Mouse (Mus musculus) heart, embryonic 14.5 days (tissue): ENCODE results near the gene Col19a1. TPM values are rescaled to one million over a fixed set of nuclear protein-coding genes. Genes with fewer than 3 reads are reported as not detected.
A peak's percentile ranks its signal among the peaks of the same experiment; 100 is the strongest.

Source experiments
- ATAC-seq: fragments of 200-750 bp; cut with Nextera tagmentation; 2 replicates; pipeline ENCODE4 v1.8.0; 2017; ENCODE audit warnings: low read depth, moderate TSS enrichment; ENCODE audit not compliant: insufficient number of reproducible peaks, insufficient read depth, low FRiP score
- H3K27ac ChIP-seq, 2 experiments: fragments of 200-500 bp in 1 of 2; fragments of 300-500 bp in 1 of 2; sonication (generic) in 1 of 2; replicated peaks in 1 of 2; 2 replicates each; pipeline ENCODE4 v1.5.1; 2012 to 2014; ENCODE audit warnings: low read depth in 2 of 2, low read length in 2 of 2, control low read depth in 1 of 2, mild to moderate bottlenecking in 1 of 2, mixed read lengths in 1 of 2; ENCODE audit not compliant: control insufficient read depth in 1 of 2, insufficient read depth in 1 of 2
- H3K27me3 ChIP-seq: fragments of 300-500 bp; sonication (generic); 2 replicates; pipeline ENCODE4 v1.6.1; 2014; ENCODE audit warnings: mild to moderate bottlenecking, low read length, control low read depth; ENCODE audit not compliant: control insufficient read depth, insufficient read depth
- H3K36me3 ChIP-seq: fragments of 300-500 bp; sonication (generic); 2 replicates; pipeline ENCODE4 v1.6.1; 2014; ENCODE audit warnings: mild to moderate bottlenecking, control low read depth, low read length, mixed read lengths; ENCODE audit not compliant: control insufficient read depth, insufficient read depth
- H3K4me1 ChIP-seq, 2 experiments: fragments of 200-500 bp in 1 of 2; fragments of 300-500 bp in 1 of 2; sonication (generic) in 1 of 2; 2 replicates each; pipeline ENCODE4 v1.6.1; 2012 to 2014; ENCODE audit warnings: low read length in 2 of 2, control low read depth in 1 of 2, mixed read lengths in 1 of 2; ENCODE audit not compliant: control insufficient read depth in 2 of 2, insufficient read depth in 2 of 2
- H3K4me2 ChIP-seq: fragments of 300-500 bp; sonication (generic); 2 replicates; pipeline ENCODE4 v1.6.1; 2014; ENCODE audit warnings: mild to moderate bottlenecking, low read length
- H3K4me3 ChIP-seq, 2 experiments: fragments of 200-500 bp in 1 of 2; fragments of 300-500 bp in 1 of 2; sonication (generic) in 1 of 2; 2 replicates each; pipeline ENCODE4 v1.5.1; 2012 to 2014; ENCODE audit warnings: low read length in 2 of 2, mild to moderate bottlenecking in 2 of 2, control low read depth in 1 of 2, low read depth in 1 of 2, moderate library complexity in 1 of 2; ENCODE audit not compliant: control insufficient read depth in 1 of 2, insufficient read depth in 1 of 2
- H3K9ac ChIP-seq: fragments of 300-500 bp; sonication (generic); 2 replicates; pipeline ENCODE4 v1.6.1; 2014; ENCODE audit warnings: mild to moderate bottlenecking, low read length
- H3K9me3 ChIP-seq: fragments of 300-500 bp; sonication (generic); 2 replicates; pipeline ENCODE4 v1.6.1; 2016; ENCODE audit warnings: low read length, control low read depth; ENCODE audit not compliant: control insufficient read depth
- WGBS: fragments of 180-500 bp; shearing (Covaris S2); extraction: QIAGEN DNeasy Blood & Tissue Kit; methylation state at CpG from one replicate; pipeline ENCODE4 v1.1.7; 2014; 5-methylcytosine and 5-hydroxymethylcytosine counted together
- polyA plus RNA-seq: library from polyadenylated mRNA; unstranded; fragments of >200 nt; fragmentation: Nextera tagmentation; extraction: Ambion mirVana; gene quantifications from 2 replicates; pipeline ENCODE4 v1.2.1, GENCODE M21; 2014

Col19a1 gene
- polyA plus RNA-seq, 1 experiment from 2014 or later: not detected

DNA sequence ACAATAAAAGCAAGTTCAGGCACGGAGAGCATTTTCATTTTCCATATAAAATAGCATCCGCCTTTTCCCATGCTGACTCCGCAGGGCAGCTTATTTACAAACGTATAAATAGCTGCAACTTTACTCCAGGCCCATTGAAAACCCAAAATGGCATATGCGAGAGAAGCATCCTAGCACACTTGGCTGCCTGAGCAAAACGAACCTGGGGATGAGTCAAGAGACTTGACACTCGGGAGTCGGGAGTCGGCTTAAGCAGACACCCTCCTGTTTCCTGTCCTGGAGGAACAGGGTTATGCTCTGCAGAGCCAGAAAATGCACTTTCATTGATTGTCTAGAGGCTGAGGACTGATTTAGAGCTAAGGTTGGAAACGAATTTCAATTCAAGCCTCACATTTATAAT, 29.3 kb downstream of the Col19a1 start:
- no peaks in the 10 kb centered on the region for H3K9me3 ChIP-seq
- H3K4me2 ChIP-seq: no peak overlapping the region
- H3K9ac ChIP-seq: no peak overlapping the region
- H3K4me1 ChIP-seq: no peaks in the 10 kb centered on the region; a peak in 1 of 4 replicates
- H3K36me3 ChIP-seq: no peaks in the 10 kb centered on the region
- no peaks in the 10 kb centered on the region for H3K27me3 ChIP-seq
- ATAC-seq: no peak
- 54% methylated on average over 10 of the region's 10 CpGs for WGBS
- no peak overlapping the region for H3K4me3 ChIP-seq
- H3K27ac ChIP-seq: no peak overlapping the region

- H3K27ac ChIP-seq: no peak overlapping the region
- H3K36me3 ChIP-seq: no peaks in the 10 kb centered on the region
- H3K4me1 ChIP-seq: no peaks in the 10 kb centered on the region; a peak in 1 of 4 replicates
- ATAC-seq: no peak
- 8% methylated on average over 4 of the region's 4 CpGs for WGBS
- H3K9ac ChIP-seq: no peak overlapping the region
- H3K4me3 ChIP-seq: no peak overlapping the region
- no peaks in the 10 kb centered on the region for H3K27me3 ChIP-seq
- H3K9me3 ChIP-seq: no peaks in the 10 kb centered on the region
- no peak overlapping the region for H3K4me2 ChIP-seq
These were observed 33.8 kb downstream of the Col19a1 start for GRCm38 (mm10) chr1:24553462-24553861.

- WGBS: 61% methylated on average over 18 of the region's 18 CpGs
- no peaks in the 10 kb centered on the region for H3K27me3 ChIP-seq
- H3K4me3 ChIP-seq: no peak overlapping the region
- H3K27ac ChIP-seq: no peak overlapping the region
- no peaks in the 10 kb centered on the region for H3K36me3 ChIP-seq
- no peak for ATAC-seq
- no peak overlapping the region for H3K4me2 ChIP-seq
- H3K9ac ChIP-seq: no peak overlapping the region
- no peaks in the 10 kb centered on the region; a peak in 1 of 4 replicates for H3K4me1 ChIP-seq
- H3K9me3 ChIP-seq: no peaks in the 10 kb centered on the region
These were observed 36.6 kb downstream of the Col19a1 start for GRCm38 (mm10) chr1:24550560-24551280.

GRCm38 (mm10) chr1:24550031-24550430, 37.2 kb downstream of the Col19a1 start:
- no peaks in the 10 kb centered on the region for H3K27me3 ChIP-seq
- H3K36me3 ChIP-seq: no peaks in the 10 kb centered on the region
- H3K4me3 ChIP-seq: no peak overlapping the region
- H3K4me2 ChIP-seq: 0 out of 2 replicates have a peak overlapping the region, but pooled peaks have one; percentile 8
- H3K4me1 ChIP-seq: no peaks in the 10 kb centered on the region; a peak in 1 of 4 replicates
- ATAC-seq: no peak
- no peak overlapping the region for H3K9ac ChIP-seq
- no peak overlapping the region for H3K27ac ChIP-seq
- WGBS: 44% methylated on average over 10 of the region's 10 CpGs
- H3K9me3 ChIP-seq: no peaks in the 10 kb centered on the region

DNA sequence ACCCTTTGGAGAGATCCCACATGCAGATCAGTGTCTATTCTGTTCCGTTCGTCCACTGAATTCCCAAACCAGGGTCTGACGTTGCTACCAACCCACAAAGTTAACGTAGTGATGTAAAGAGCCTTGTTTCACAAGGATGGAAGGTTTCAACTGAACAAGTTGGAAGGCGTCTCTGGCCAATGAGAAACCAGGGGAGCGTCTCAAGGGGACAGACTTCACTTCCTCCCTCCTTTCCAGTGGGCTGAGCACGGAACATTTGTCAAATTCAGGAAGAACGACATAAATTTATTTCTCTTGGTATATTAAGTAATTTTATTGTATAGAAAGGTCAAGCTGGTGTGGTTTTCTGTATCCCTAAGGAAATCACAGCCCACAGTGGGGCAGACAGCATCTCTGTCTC, 38.2 kb downstream of the Col19a1 start:
- H3K4me2 ChIP-seq: no peak overlapping the region

DNA sequence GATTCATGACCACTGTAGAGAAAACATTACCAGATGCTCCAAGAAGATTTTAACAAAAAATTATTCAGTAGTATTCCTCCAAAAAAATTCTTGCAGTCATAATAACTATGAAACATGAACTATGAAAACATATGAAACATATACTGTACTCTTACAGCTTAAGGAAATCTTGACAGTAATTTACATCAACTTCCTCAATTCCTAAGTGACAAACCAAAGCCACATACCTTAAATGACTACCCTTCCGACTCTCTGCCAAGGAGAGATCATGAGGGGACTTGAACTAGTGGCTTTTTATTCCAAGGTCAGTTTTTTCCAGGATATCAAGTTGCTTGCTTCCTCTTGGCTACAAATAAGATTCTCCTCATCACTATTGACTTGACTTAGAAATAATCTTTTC, 39.7 kb downstream of the Col19a1 start:
- Histone ChIP-seq H3K9ac (no peak overlapping the region), H3K36me3 (no peaks in the 10 kb centered on the region), H3K27ac (no peak overlapping the region), H3K4me3 (no peak overlapping the region), H3K4me1 (no peaks in the 10 kb centered on the region; a peak in 1 of 4 replicates), H3K27me3 (no peaks in the 10 kb centered on the region), H3K4me2 (no peak overlapping the region), H3K9me3 (no peaks in the 10 kb centered on the region)
- ATAC-seq: no peak
- WGBS: 57% methylated on average over 1 of the region's 1 CpGs

More for the DNA sequence above, 38.2 kb downstream of the Col19a1 start:
- Histone ChIP-seq H3K27me3 (no peaks in the 10 kb centered on the region), H3K4me3 (no peak overlapping the region), H3K4me1 (no peaks in the 10 kb centered on the region; a peak in 1 of 4 replicates), H3K27ac (no peak overlapping the region), H3K9ac (no peak overlapping the region), H3K9me3 (no peaks in the 10 kb centered on the region), H3K36me3 (no peaks in the 10 kb centered on the region)
- WGBS: 82% methylated on average over 8 of the region's 8 CpGs
- no peak for ATAC-seq

GRCm38 (mm10) chr1:24539852-24540251, 47.4 kb downstream of the Col19a1 start:
- Histone ChIP-seq H3K27me3 (no peaks in the 10 kb centered on the region), H3K36me3 (no peaks in the 10 kb centered on the region), H3K9me3 (no peaks in the 10 kb centered on the region), H3K27ac (no peak overlapping the region), H3K4me1 (no peaks in the 10 kb centered on the region), H3K4me2 (no peak overlapping the region), H3K9ac (no peak overlapping the region), H3K4me3 (no peak overlapping the region)
- 57% methylated on average over 1 of the region's 1 CpGs for WGBS
- ATAC-seq: no peak

GRCm38 (mm10) chr1:24527194-24527593, 60.1 kb downstream of the Col19a1 start:
- no peak overlapping the region for H3K9ac ChIP-seq
- WGBS: 72% methylated on average over 2 of the region's 2 CpGs
- no peaks in the 10 kb centered on the region for H3K27me3 ChIP-seq
- no peak overlapping the region for H3K27ac ChIP-seq
- no peaks in the 10 kb centered on the region for H3K9me3 ChIP-seq
- ATAC-seq: no peak
- no peak overlapping the region for H3K4me3 ChIP-seq
- no peaks in the 10 kb centered on the region for H3K4me1 ChIP-seq
- no peak overlapping the region for H3K4me2 ChIP-seq
- H3K36me3 ChIP-seq: no peaks in the 10 kb centered on the region
